Mouse (Mus musculus) liver, postnatal 0 days (tissue): Measurements from ENCODE around the gene Gm45021. TPM values are rescaled to one million over a fixed set of nuclear protein-coding genes. Genes with fewer than 3 reads are reported as not detected.

Experiments
- ATAC-seq: fragments of 200-750 bp; cut with Nextera tagmentation; 2 replicates; pipeline ENCODE4 v1.8.0; 2017; ENCODE audit warnings: mild to moderate bottlenecking, moderate library complexity
- DNase-seq: peaks from one replicate; pipeline ENCODE4 v3.0.0-alpha.2; 2016
- H3K27ac ChIP-seq: fragments of 300-500 bp; sonication (generic); 2 replicates; pipeline ENCODE4 v1.5.1; 2014; ENCODE audit warnings: antibody characterized with exemption, moderate library complexity, mild to moderate bottlenecking, low read depth
- H3K27me3 ChIP-seq: fragments of 300-500 bp; sonication (generic); 2 replicates; pipeline ENCODE4 v1.6.1; 2014; ENCODE audit warnings: low read length, control low read depth, mixed read lengths; ENCODE audit not compliant: insufficient read depth
- H3K36me3 ChIP-seq: fragments of 300-500 bp; sonication (generic); replicated peaks from 2 replicates; pipeline ENCODE4 v1.6.1; 2014; ENCODE audit warnings: mild to moderate bottlenecking, control low read depth, low read length, moderate library complexity, mixed read lengths; ENCODE audit not compliant: insufficient read depth
- H3K4me1 ChIP-seq: fragments of 300-500 bp; sonication (generic); 2 replicates; pipeline ENCODE4 v1.6.1; 2014; ENCODE audit warnings: antibody characterized with exemption, mild to moderate bottlenecking, control low read depth; ENCODE audit not compliant: insufficient read depth
- H3K4me2 ChIP-seq: fragments of 300-500 bp; sonication (generic); 2 replicates; pipeline ENCODE4 v1.6.1; 2014; ENCODE audit warnings: low read depth, mild to moderate bottlenecking, low read length, moderate library complexity, mixed read lengths
- H3K4me3 ChIP-seq: fragments of 300-500 bp; sonication (generic); 2 replicates; pipeline ENCODE4 v1.5.1; 2014; ENCODE audit warnings: low read depth, low read length
- H3K9ac ChIP-seq: fragments of 300-500 bp; sonication (generic); replicated peaks from 2 replicates; pipeline ENCODE4 v1.6.1; 2014; ENCODE audit warnings: mild to moderate bottlenecking, moderate library complexity
- H3K9me3 ChIP-seq: fragments of 300-500 bp; sonication (generic); 2 replicates; pipeline ENCODE4 v1.6.1; 2016; ENCODE audit warnings: mild to moderate bottlenecking, control low read depth, low read length, mixed read lengths
- CTCF ChIP-seq: sonication (generic); IDR thresholded peaks from 2 replicates; pipeline ENCODE4 v1.5.1; 2016; ENCODE audit warnings: antibody characterized with exemption, low read depth
- EP300 ChIP-seq: IDR thresholded peaks from 2 replicates; pipeline ENCODE4 v1.6.1; 2016; ENCODE audit warnings: antibody characterized with exemption, low read depth, mild to moderate bottlenecking
- WGBS: fragments of 180-500 bp; shearing (Covaris S2); extraction: QIAGEN DNeasy Blood & Tissue Kit; methylation state at CpG from one replicate; pipeline ENCODE4 v1.1.7; 2014; ENCODE audit not compliant: insufficient replicate concordance; 5-methylcytosine and 5-hydroxymethylcytosine counted together
- polyA plus RNA-seq: library from polyadenylated mRNA; unstranded; fragments of >200 nt; fragmentation: Nextera tagmentation; extraction: Ambion mirVana; gene quantifications from 2 replicates; pipeline ENCODE4 v1.2.1, GENCODE M21; 2015

Gm45021 gene
- polyA plus RNA-seq, 1 experiment from 2014 or later = not detected

DNA sequence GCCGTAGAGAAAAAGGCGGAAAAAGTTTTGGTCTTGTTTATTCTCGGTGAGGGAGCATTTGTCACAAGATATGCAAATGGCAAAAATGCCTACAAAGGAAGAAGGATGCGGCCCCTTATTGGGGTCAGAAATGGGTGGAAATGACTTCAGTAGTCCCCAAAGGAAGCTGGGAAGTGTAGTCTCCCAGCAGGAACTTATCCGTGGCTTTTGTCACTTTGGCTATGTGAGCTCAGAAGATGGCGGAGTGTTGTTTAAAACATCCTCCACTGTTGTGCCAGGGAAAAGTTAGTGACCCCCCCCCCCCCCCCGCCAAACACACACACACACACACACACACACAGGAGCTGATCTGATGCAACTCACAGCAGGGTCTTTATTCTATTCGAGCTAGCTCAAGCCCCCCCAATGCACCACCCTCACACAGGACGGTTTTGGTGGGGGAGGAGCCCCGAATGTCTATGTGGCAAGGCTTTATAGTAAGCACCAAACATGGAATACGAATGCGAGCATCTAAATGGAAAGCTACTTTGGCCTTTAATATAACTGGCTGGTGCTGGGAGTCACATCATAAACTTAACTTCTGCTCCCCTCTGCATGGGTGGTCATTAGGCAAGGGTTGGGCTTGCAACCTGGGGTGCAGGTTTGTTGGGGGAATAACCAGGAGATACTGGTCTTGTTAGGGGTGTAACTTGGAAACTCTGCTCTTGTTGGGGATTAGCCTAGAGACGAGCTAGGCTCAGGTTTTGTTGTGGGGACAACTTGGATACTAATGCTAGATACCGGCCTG lies 34.1 kb upstream of the Gm45021 start:
- no peaks in the 10 kb centered on the region for H3K9me3 ChIP-seq
- H3K4me2 ChIP-seq = peak overlapping the region; percentile 76
- no peak for TF ChIP-seq EP300
- no peak for TF ChIP-seq CTCF
- peak; percentile 73 for ATAC-seq
- no peaks in the 10 kb centered on the region for H3K36me3 ChIP-seq
- H3K27me3 ChIP-seq = no peaks in the 10 kb centered on the region
- H3K4me1 ChIP-seq = peaks cover 16% of the 10 kb centered on the region
- peak overlapping the region; percentile 56 for H3K4me3 ChIP-seq
- 31% methylated on average over 14 of the region's 14 CpGs for WGBS
- H3K9ac ChIP-seq = peak overlapping the region; percentile 65
- peak; percentile 48 for DNase-seq
- H3K27ac ChIP-seq = peak overlapping the region; percentile 96

DNA sequence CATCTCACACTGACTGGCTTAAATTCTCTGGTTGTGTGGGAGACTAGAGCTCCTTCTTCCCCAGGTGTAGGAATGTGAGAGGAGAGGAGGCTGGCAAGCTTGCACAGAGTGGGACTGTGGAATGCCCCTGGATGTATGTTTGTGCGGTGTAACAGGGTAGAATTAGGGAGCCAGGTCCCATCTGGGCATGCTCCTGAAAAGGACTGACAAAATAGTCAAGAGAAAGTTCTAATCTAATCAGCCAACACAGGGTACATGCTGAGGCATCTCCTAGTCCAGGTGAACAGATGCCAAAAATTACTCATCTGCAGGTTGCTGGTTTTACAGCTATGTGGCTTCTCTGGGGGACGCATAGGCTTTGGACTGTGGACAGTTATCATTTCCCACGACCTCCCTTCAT lies 33.5 kb upstream of the Gm45021 start:
- no peak overlapping the region for H3K4me2 ChIP-seq
- no peaks in the 10 kb centered on the region for H3K9me3 ChIP-seq
- no peak overlapping the region for H3K27ac ChIP-seq
- no peak overlapping the region for H3K9ac ChIP-seq
- ATAC-seq = no peak
- H3K27me3 ChIP-seq = no peaks in the 10 kb centered on the region
- H3K4me3 ChIP-seq = no peak overlapping the region
- no peak for DNase-seq
- H3K4me1 ChIP-seq = peaks cover 16% of the 10 kb centered on the region
- TF ChIP-seq EP300 (no peak), CTCF (no peak)
- no peaks in the 10 kb centered on the region for H3K36me3 ChIP-seq
- 85% methylated on average over 3 of the region's 3 CpGs for WGBS

DNA sequence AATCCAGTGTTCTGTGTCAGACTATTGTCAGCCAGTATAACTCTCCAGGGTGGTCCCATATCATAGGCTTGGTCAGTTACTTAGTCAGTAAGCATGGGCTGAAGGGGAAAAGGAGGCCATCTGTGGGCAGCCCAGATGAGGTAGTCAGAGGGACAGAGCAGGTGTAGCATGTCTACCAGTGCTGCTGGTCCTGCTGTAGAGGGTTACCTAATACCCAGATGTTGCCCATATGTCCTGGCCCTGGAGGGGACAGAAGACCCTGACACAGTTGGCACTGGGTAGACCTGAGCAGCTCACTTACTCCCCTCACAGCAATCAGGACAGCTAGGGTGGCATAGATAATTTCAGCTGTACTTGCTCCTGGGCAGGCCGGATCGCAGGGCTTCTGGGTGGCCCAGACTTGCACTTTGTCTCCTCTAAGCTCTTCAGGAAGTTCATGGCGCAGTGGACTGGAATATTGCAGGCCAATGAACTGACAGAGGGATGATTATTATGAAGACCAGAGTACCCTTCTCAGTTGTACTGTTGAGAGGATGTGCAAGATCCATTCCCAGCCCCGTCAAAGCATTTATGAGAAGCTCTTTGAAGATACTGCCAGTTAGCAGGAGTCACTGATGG lies 23.6 kb upstream of the Gm45021 start:
- H3K4me2 ChIP-seq = no peak overlapping the region
- no peaks in the 10 kb centered on the region for H3K27me3 ChIP-seq
- 80% methylated on average over 4 of the region's 4 CpGs for WGBS
- ATAC-seq (peak; percentile 8; the same call in 1 of the 2 replicates), DNase-seq (no peak)
- no peak overlapping the region for H3K4me3 ChIP-seq
- no peak overlapping the region for H3K9ac ChIP-seq
- H3K27ac ChIP-seq = no peak overlapping the region
- no peak for TF ChIP-seq EP300
- TF ChIP-seq CTCF = no peak
- H3K9me3 ChIP-seq = no peaks in the 10 kb centered on the region
- H3K4me1 ChIP-seq = peaks cover 10% of the 10 kb centered on the region
- H3K36me3 ChIP-seq = no peaks in the 10 kb centered on the region

DNA sequence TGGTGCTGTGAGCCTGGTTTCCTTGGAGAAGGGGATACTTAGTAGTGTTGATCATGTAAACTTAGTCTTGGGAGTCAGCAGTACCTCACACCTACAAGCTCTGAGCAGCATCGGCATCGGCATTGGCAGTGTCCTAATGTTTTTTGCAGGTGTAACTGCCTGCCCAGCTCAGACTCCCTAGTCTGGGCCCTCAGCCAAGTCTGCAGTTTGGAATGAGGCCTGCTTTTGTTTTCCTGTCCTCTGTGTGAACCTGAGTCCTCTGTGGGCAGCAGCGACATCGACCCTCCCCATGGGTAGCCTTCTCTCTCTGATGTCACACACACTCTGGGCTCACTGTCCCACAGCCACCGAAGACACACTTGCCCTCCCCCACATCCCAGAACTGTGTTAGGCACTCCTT lies 23.1 kb upstream of the Gm45021 start:
- peak; percentile 86 for ATAC-seq
- Histone ChIP-seq H3K4me1 (peaks cover 15% of the 10 kb centered on the region), H3K27ac (peak overlapping the region; percentile 64), H3K4me3 (no peak overlapping the region), H3K4me2 (no peak overlapping the region), H3K36me3 (no peaks in the 10 kb centered on the region), H3K9me3 (no peaks in the 10 kb centered on the region), H3K27me3 (no peaks in the 10 kb centered on the region), H3K9ac (no peak overlapping the region)
- 57% methylated on average over 5 of the region's 5 CpGs for WGBS
- no peak for TF ChIP-seq CTCF
- no peak for TF ChIP-seq EP300
- peak; percentile 78 for DNase-seq

- WGBS = 68% methylated on average over 21 of the region's 21 CpGs
These were observed 21.1 kb upstream of the Gm45021 start for GRCm38 (mm10) chr6:48568036-48568984.

More at GRCm38 (mm10) chr6:48568036-48568984, 21.1 kb upstream of the Gm45021 start:
- Histone ChIP-seq H3K27ac (no peak overlapping the region), H3K4me3 (no peak overlapping the region), H3K9ac (no peak overlapping the region), H3K4me2 (no peak overlapping the region), H3K9me3 (no peaks in the 10 kb centered on the region), H3K4me1 (peaks cover 23% of the 10 kb centered on the region), H3K27me3 (no peaks in the 10 kb centered on the region), H3K36me3 (no peaks in the 10 kb centered on the region)
- ATAC-seq = peak; percentile 20; the same call in 1 of the 2 replicates
- DNase-seq = peak; percentile 57
- TF ChIP-seq EP300 (no peak), CTCF (no peak)
